Mouse (Mus musculus) limb, embryonic 14.5 days (tissue): ENCODE data around the gene Dact1. TPM values are rescaled to one million over a fixed set of nuclear protein-coding genes. Genes with fewer than 3 reads are reported as not detected.

Experiments
- ATAC-seq: fragments of 200-750 bp; cut with Nextera tagmentation; 2 replicates; pipeline ENCODE4 v1.8.0; 2017; ENCODE audit warnings: low read depth, moderate number of reproducible peaks, moderate TSS enrichment; ENCODE audit not compliant: low FRiP score
- DNase-seq: peaks from one replicate; pipeline ENCODE4 v3.0.0-alpha.2; 2015; ENCODE audit warnings: low spot score
- H3K27ac ChIP-seq: fragments of 300-500 bp; sonication (generic); replicated peaks from 2 replicates; pipeline ENCODE4 v1.5.1; 2014; ENCODE audit warnings: low read depth, mild to moderate bottlenecking, low read length, moderate library complexity, mixed read lengths
- H3K27me3 ChIP-seq: fragments of 300-500 bp; sonication (generic); 2 replicates; pipeline ENCODE4 v1.6.1; 2014; ENCODE audit warnings: low read length, mixed read lengths; ENCODE audit not compliant: control insufficient read depth, insufficient read depth
- H3K36me3 ChIP-seq: fragments of 300-500 bp; sonication (generic); 2 replicates; pipeline ENCODE4 v1.6.1; 2014; ENCODE audit warnings: mild to moderate bottlenecking, low read length, moderate library complexity, mixed read lengths; ENCODE audit not compliant: control insufficient read depth, insufficient read depth
- H3K4me1 ChIP-seq: fragments of 300-500 bp; sonication (generic); 2 replicates; pipeline ENCODE4 v1.6.1; 2014; ENCODE audit warnings: antibody characterized with exemption, low read length, mixed read lengths; ENCODE audit not compliant: control insufficient read depth, insufficient read depth
- H3K4me2 ChIP-seq: fragments of 300-500 bp; sonication (generic); replicated peaks from 2 replicates; pipeline ENCODE4 v1.6.1; 2014; ENCODE audit warnings: low read depth, mild to moderate bottlenecking, low read length, moderate library complexity; ENCODE audit not compliant: severe bottlenecking
- H3K4me3 ChIP-seq: fragments of 300-500 bp; sonication (generic); replicated peaks from 2 replicates; pipeline ENCODE4 v1.5.1; 2014; ENCODE audit warnings: low read length
- H3K9ac ChIP-seq: fragments of 300-500 bp; sonication (generic); 2 replicates; pipeline ENCODE4 v1.6.1; 2014; ENCODE audit warnings: mild to moderate bottlenecking, low read depth, low read length, moderate library complexity; ENCODE audit not compliant: severe bottlenecking
- H3K9me3 ChIP-seq: fragments of 300-500 bp; sonication (generic); 2 replicates; pipeline ENCODE4 v1.6.1; 2016; ENCODE audit warnings: low read length; ENCODE audit not compliant: control insufficient read depth
- POLR2A ChIP-seq: fragments of 200-500 bp; IDR thresholded peaks from 2 replicates; pipeline ENCODE4 v1.8.0; 2012; ENCODE audit warnings: inconsistent platforms, mild to moderate bottlenecking, moderate library complexity, borderline replicate concordance; ENCODE audit not compliant: insufficient read depth, insufficient read length; ENCODE audit errors: extremely low read depth
- WGBS: fragments of 180-500 bp; shearing (Covaris S2); extraction: QIAGEN DNeasy Blood & Tissue Kit; methylation state at CpG from one replicate; pipeline ENCODE4 v1.1.7; 2014; 5-methylcytosine and 5-hydroxymethylcytosine counted together
- polyA plus RNA-seq, 2 experiments: library from polyadenylated mRNA; depleted of rRNA in 1 of 2; stranded (reverse) in 1 of 2; unstranded in 1 of 2; fragments of >200 nt; fragmentation: Nextera tagmentation in 1 of 2; extraction: Ambion mirVana in 1 of 2; gene quantifications; 2 replicates each; pipeline versions ENCODE4 v1.2.1 to v1.2.3; 2012 to 2014

Gene Dact1
- polyA plus RNA-seq, 2 experiments: 14.8 to 30.4 TPM

DNA sequence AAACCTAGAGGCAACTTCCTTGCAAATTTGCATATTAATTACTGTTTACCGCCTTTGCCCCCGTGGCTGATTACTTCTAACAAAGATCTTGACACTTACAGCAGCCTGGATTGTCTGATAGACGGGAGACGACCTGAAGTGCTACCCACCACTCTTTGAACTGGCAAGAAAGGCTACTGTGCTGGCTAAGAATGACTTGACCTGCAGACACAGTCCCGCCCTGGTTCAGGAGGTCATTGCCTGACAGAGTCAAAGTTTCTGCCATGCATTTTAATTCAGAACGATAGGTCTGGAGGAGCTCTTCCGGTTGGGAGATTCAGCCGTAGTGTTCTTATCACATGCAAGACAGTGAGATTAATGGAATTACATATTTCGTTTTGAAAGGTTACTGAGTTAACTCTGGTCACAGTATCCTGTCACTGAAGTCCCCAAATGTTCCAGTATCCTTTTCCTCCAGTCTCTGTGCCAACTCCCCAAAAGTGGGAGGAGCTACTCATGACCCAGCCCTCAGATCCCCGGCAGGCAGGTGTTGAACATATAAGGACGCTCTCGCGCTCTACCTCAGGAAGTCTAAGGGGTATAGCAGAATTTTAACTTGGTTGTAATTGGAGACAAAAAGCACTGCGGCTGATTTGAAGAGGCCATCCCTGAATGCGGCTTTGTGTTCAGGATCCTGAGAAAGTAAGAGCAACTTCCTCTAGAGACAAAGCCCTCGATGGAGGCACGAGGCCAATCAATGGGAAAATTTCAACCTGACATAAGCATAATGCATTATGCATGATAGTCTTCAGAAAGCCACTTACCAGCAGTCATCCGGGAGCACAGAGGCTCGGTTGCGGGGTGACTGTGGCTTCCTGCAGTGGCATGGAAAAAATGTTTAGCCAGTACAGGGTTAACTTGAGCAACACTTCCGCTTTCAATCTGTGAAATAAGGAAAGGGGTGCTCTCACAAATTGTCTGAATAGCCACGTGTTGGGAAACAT lies 15.4 kb upstream of the Dact1 start:
- Histone ChIP-seq H3K27ac (no peak overlapping the region), H3K4me2 (no peak overlapping the region; the same call in 1 of the 2 replicates), H3K36me3 (no peaks in the 10 kb centered on the region), H3K9me3 (no peaks in the 10 kb centered on the region), H3K9ac (no peak overlapping the region), H3K27me3 (no peaks in the 10 kb centered on the region), H3K4me3 (no peak overlapping the region), H3K4me1 (peaks cover 10% of the 10 kb centered on the region)
- 28% methylated on average over 22 of the region's 22 CpGs for WGBS
- TF ChIP-seq POLR2A: no peak
- ATAC-seq (no peak), DNase-seq (no peak)

GRCm38 (mm10) chr12:71296849-71297535 lies 12.7 kb upstream of the Dact1 start:
- 20% methylated on average over 8 of the region's 8 CpGs for WGBS
- no peak for ATAC-seq
- H3K4me3 ChIP-seq: no peak overlapping the region
- H3K9me3 ChIP-seq: no peaks in the 10 kb centered on the region
- H3K4me1 ChIP-seq: peaks cover 13% of the 10 kb centered on the region
- H3K36me3 ChIP-seq: no peaks in the 10 kb centered on the region
- no peak overlapping the region for H3K9ac ChIP-seq
- no peak overlapping the region for H3K27ac ChIP-seq
- H3K4me2 ChIP-seq: 0 out of 2 replicates have a peak overlapping the region, but pooled peaks have one; percentile 13
- no peaks in the 10 kb centered on the region for H3K27me3 ChIP-seq
- TF ChIP-seq POLR2A: no peak
- DNase-seq: peak; percentile 29

DNA sequence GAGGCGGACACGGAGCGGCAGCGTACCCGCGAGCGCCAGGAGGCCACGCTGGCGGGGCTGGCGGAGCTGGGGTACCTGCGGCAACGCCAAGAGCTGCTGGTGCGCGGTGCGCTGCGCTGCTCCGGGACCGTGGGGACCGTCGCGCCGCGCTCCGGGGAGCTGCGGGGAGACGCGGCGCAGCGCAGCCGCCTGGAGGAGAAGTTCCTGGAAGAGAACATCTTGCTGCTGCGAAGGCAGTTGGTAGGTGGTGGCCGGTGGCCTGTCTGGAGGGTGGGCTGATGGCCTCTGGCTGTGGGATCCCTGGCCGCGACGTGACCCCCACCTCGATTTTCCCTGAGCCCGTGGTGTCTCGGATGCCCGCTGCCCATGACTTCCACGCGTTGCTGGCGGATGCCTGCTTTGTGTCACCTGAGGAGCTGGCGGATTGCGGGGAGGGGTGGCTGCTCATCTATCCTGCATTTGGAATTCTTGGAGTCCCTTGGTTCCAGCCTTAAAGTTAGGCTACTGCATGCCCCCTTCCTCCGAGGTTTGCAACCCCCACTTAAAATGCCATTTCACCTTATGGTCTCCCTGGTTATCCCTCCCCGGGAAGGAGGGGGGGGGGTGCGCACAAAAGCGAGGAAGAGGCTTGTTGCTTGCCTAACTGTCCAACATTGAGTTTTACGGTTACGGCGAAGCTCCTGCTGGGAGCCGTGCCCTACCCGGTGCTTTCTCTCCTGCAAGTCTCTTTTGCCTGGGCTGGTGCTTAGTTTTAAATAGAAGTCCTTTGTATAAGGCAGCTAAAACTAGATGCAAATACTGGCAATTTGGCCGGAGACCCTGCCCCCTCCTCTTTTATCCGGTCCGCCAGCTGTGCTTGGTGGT lies 616 bp downstream of the Dact1 start:
- Histone ChIP-seq H3K36me3 (peaks cover 28% of the 10 kb centered on the region), H3K4me3 (peak overlapping the region; percentile 91), H3K9me3 (no peaks in the 10 kb centered on the region), H3K9ac (peak overlapping the region; percentile 95), H3K27me3 (no peaks in the 10 kb centered on the region), H3K4me2 (peak overlapping the region; percentile 76), H3K4me1 (peaks cover 9% of the 10 kb centered on the region), H3K27ac (peak overlapping the region; percentile 88)
- under 1% methylated on average over 50 of the region's 56 CpGs for whole genome bisulfite sequencing
- DNase-seq (no peak), ATAC-seq (peak; percentile 23; the same call in 1 of the 2 replicates)
- no peak for TF ChIP-seq POLR2A

- Histone ChIP-seq H3K27me3 (no peaks in the 10 kb centered on the region), H3K9ac (peak overlapping the region; percentile 95), H3K4me1 (peaks cover 4% of the 10 kb centered on the region), H3K27ac (peak overlapping the region; percentile 88), H3K36me3 (peaks cover 37% of the 10 kb centered on the region), H3K4me3 (peak overlapping the region; percentile 91), H3K4me2 (peak overlapping the region; percentile 76), H3K9me3 (no peaks in the 10 kb centered on the region)
- WGBS: 6% methylated on average over 13 of the region's 13 CpGs
- TF ChIP-seq POLR2A: no peak
- DNase-seq (peak; percentile 88), ATAC-seq (0 out of 2 replicates have a peak, but pooled peaks have one; percentile 4)
These were observed 1.7 kb downstream of the Dact1 start for GRCm38 (mm10) chr12:71311237-71311887.
